Mouse (Mus musculus) ES-E14 (cell line): ENCODE results near the gene Slxl1.
"Not testable (repeated sequence)": the region's sequence is repeated elsewhere in the genome, so short reads cannot be mapped to it uniquely, and the experiment has no call there.

ENCODE experiments used
- CHD2 ChIP-seq: IDR thresholded peaks from 2 replicates; pipeline ENCODE4 v1.6.1; 2014; ENCODE audit warnings: mild to moderate bottlenecking, low read depth, low read length, inconsistent platforms
- MAFK ChIP-seq: IDR thresholded peaks from 2 replicates; pipeline ENCODE4 v1.6.1; 2014; ENCODE audit warnings: mild to moderate bottlenecking, low read depth, low read length, inconsistent platforms; ENCODE audit not compliant: insufficient read depth
- ZC3H11A ChIP-seq: IDR thresholded peaks from 2 replicates; pipeline ENCODE4 v1.6.1; 2012; ENCODE audit warnings: low read depth, mild to moderate bottlenecking, inconsistent platforms, low read length, borderline replicate concordance
- ZNF384 ChIP-seq: IDR thresholded peaks from 2 replicates; pipeline ENCODE4 v1.6.1; 2012; ENCODE audit warnings: low read depth, low read length, inconsistent platforms

DNA sequence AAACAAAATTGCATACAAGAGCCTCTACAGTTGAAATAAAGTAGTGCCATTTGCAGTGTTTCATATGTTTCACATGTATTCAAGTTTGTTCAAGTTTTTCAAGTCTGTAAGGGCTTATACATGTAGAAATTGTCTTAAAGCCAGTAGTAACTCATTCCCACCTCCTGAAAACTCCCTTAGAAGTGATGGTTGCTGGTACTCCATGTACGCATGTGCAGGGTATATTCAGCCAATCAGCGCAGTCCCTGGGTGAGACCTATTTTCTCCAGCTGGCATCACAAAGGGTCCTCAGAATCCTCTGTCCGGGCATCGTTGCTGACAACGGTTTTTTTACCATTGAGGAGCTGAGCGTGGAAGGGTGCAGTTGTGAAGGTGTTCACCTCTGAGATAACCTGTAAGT is at the start of gene Slxl1:
- not testable (repeated sequence) for TF ChIP-seq MAFK, CHD2, ZC3H11A, ZNF384
